Mouse (Mus musculus) heart, postnatal 0 days (tissue): ENCODE measurements around the gene Sh2d3c. TPM values are rescaled to one million over a fixed set of nuclear protein-coding genes. Genes with fewer than 3 reads are reported as not detected.

ENCODE experiments used
- ATAC-seq: fragments of 200-750 bp; cut with Nextera tagmentation; 2 replicates; pipeline ENCODE4 v1.8.0; 2017; ENCODE audit warnings: low read depth, moderate number of reproducible peaks, moderate library complexity; ENCODE audit not compliant: insufficient read depth
- DNase-seq: peaks from one replicate; pipeline ENCODE4 v3.0.0-alpha.2; 2016; ENCODE audit warnings: low spot score
- H3K27ac ChIP-seq: fragments of 300-500 bp; sonication (generic); 2 replicates; pipeline ENCODE4 v1.5.1; 2014; ENCODE audit warnings: low read depth, mild to moderate bottlenecking
- H3K27me3 ChIP-seq: fragments of 300-500 bp; sonication (generic); 2 replicates; pipeline ENCODE4 v1.6.1; 2014; ENCODE audit warnings: low read length, mixed read lengths; ENCODE audit not compliant: control insufficient read depth, insufficient read depth
- H3K36me3 ChIP-seq: fragments of 300-500 bp; sonication (generic); replicated peaks from 2 replicates; pipeline ENCODE4 v1.6.1; 2014; ENCODE audit warnings: low read length, mixed read lengths; ENCODE audit not compliant: control insufficient read depth, insufficient read depth
- H3K4me1 ChIP-seq: fragments of 300-500 bp; sonication (generic); 2 replicates; pipeline ENCODE4 v1.6.1; 2014; ENCODE audit warnings: antibody characterized with exemption; ENCODE audit not compliant: control insufficient read depth, insufficient read depth
- H3K4me2 ChIP-seq: fragments of 300-500 bp; sonication (generic); 2 replicates; pipeline ENCODE4 v1.6.1; 2014; ENCODE audit warnings: low read depth, mild to moderate bottlenecking, low read length, moderate library complexity
- H3K4me3 ChIP-seq: fragments of 300-500 bp; sonication (generic); 2 replicates; pipeline ENCODE4 v1.5.1; 2014; ENCODE audit warnings: low read depth, low read length
- H3K9ac ChIP-seq: fragments of 300-500 bp; sonication (generic); replicated peaks from 2 replicates; pipeline ENCODE4 v1.6.1; 2014; ENCODE audit warnings: low read depth, low read length, mixed read lengths
- H3K9me3 ChIP-seq: fragments of 300-500 bp; sonication (generic); replicated peaks from 2 replicates; pipeline ENCODE4 v1.6.1; 2016; ENCODE audit warnings: low read length; ENCODE audit not compliant: control insufficient read depth
- CTCF ChIP-seq: IDR thresholded peaks from 2 replicates; pipeline ENCODE4 v1.5.1; 2016; ENCODE audit warnings: antibody characterized with exemption, control low read depth, low read depth
- EP300 ChIP-seq: IDR thresholded peaks from 2 replicates; pipeline ENCODE4 v1.6.1; 2016; ENCODE audit warnings: antibody characterized with exemption, low read depth
- WGBS: fragments of 180-500 bp; shearing (Covaris S2); extraction: QIAGEN DNeasy Blood & Tissue Kit; methylation state at CpG from one replicate; pipeline ENCODE4 v1.1.7; 2014; 5-methylcytosine and 5-hydroxymethylcytosine counted together
- polyA plus RNA-seq: library from polyadenylated mRNA; unstranded; fragments of >200 nt; fragmentation: Nextera tagmentation; extraction: Ambion mirVana; gene quantifications from 2 replicates; pipeline ENCODE4 v1.2.1, GENCODE M21; 2015
- total RNA-seq: library from RNA; depleted of rRNA; stranded (reverse); fragments of >200 nt; gene quantifications from 2 replicates; pipeline ENCODE4 v1.2.3, GENCODE M21; 2014; ENCODE audit warnings: low replicate concordance

The Sh2d3c gene
- total and polyA plus RNA-seq, 2 experiments from 2014 or later, result 17.0 to 24.2 TPM

DNA sequence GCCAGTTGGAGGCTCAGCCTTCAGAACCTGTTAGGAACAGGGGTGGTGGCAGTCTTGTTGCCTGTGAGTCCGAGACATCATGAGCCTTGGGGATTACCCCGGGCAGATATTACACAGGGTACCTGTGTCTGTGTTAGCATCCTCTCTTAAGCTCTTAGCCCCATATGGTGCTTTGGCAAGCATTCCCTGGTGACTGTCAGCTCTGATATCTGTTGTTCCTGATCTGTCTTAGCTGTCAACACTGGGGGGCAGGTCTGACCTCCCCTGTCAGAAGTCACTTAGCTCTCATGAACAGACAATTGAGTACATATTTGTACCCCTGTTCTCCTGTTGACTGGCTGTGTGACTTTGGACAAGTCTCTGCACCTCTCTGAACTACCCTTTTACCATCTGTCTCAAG, 38.1 kb downstream of the Sh2d3c start:
- no peak for TF ChIP-seq CTCF
- no peak for TF ChIP-seq EP300
- no peaks in the 10 kb centered on the region for H3K27me3 ChIP-seq
- DNase-seq (no peak), ATAC-seq (no peak)
- no peaks in the 10 kb centered on the region for H3K9me3 ChIP-seq
- 86% methylated on average over 2 of the region's 2 CpGs for WGBS
- H3K27ac ChIP-seq, result no peak overlapping the region
- no peak overlapping the region for H3K9ac ChIP-seq
- no peak overlapping the region for H3K4me3 ChIP-seq
- H3K4me1 ChIP-seq, result no peaks in the 10 kb centered on the region
- peaks cover 48% of the 10 kb centered on the region for H3K36me3 ChIP-seq
- no peak overlapping the region for H3K4me2 ChIP-seq

DNA sequence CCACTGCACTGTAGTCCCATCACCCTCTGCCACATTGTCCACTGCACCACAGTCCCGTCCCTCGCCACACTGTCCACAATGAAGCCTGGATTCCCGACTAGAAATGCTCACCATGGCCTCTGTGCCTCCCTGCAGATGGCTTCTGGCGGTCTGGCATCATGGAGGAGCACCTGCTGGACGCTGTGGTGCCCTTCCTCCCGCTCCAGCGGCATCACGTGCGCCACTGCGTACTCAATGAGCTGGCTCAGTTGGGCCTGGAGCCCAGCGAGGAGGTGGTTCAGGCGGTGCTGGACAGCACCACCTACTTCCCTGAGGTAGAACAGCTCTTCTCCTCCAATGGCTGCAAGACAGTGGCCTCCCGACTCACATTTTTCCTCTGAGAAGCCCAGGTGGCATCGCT, 40.5 kb downstream of the Sh2d3c start:
- peaks cover 37% of the 10 kb centered on the region for H3K36me3 ChIP-seq
- H3K4me1 ChIP-seq, result no peaks in the 10 kb centered on the region
- WGBS, result 89% methylated on average over 14 of the region's 14 CpGs
- no peaks in the 10 kb centered on the region for H3K27me3 ChIP-seq
- no peak overlapping the region for H3K27ac ChIP-seq
- H3K9ac ChIP-seq, result no peak overlapping the region
- ATAC-seq (no peak), DNase-seq (no peak)
- no peaks in the 10 kb centered on the region for H3K9me3 ChIP-seq
- TF ChIP-seq EP300 (no peak), CTCF (no peak)
- H3K4me2 ChIP-seq, result no peak overlapping the region
- no peak overlapping the region for H3K4me3 ChIP-seq

DNA sequence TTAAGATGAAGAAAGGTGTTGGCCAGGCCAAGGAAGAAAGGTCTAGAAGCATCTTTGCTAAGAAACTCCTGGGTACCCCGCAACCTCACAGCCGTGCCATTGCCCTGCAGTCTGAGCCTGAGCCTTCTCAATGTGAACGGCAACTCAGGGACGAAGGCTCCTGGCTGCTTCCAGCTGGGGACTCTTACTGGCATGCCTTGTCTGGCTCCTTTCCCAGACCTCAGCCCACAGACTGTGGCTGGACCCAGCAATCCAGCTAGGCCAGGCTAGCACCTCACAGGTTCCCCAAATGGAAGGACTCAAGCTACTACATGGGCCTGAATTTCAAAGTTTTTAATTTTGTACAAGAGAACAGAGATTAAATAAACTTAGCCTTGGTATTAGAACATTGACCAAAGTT, 41.0 kb downstream of the Sh2d3c start:
- no peaks in the 10 kb centered on the region for H3K9me3 ChIP-seq
- ATAC-seq (no peak), DNase-seq (no peak)
- no peaks in the 10 kb centered on the region for H3K4me1 ChIP-seq
- H3K36me3 ChIP-seq, result peaks cover 37% of the 10 kb centered on the region
- H3K9ac ChIP-seq, result no peak overlapping the region
- no peak overlapping the region for H3K4me3 ChIP-seq
- TF ChIP-seq CTCF (no peak), EP300 (no peak)
- no peaks in the 10 kb centered on the region for H3K27me3 ChIP-seq
- no peak overlapping the region for H3K4me2 ChIP-seq
- H3K27ac ChIP-seq, result no peak overlapping the region
- WGBS, result 62% methylated on average over 4 of the region's 4 CpGs

GRCm38 (mm10) chr2:32763353-32763752, 42.5 kb downstream of the Sh2d3c start:
- no peaks in the 10 kb centered on the region for H3K9me3 ChIP-seq
- WGBS, result 69% methylated on average over 3 of the region's 3 CpGs
- ATAC-seq, result no peak
- no peak overlapping the region for H3K27ac ChIP-seq
- H3K36me3 ChIP-seq, result peaks cover 37% of the 10 kb centered on the region
- no peaks in the 10 kb centered on the region for H3K27me3 ChIP-seq
- no peaks in the 10 kb centered on the region for H3K4me1 ChIP-seq
- H3K4me2 ChIP-seq, result no peak overlapping the region
- H3K9ac ChIP-seq, result no peak overlapping the region
- H3K4me3 ChIP-seq, result no peak overlapping the region
- no peak for TF ChIP-seq CTCF
- TF ChIP-seq EP300, result no peak
- DNase-seq, result no peak

- H3K4me1 ChIP-seq, result no peaks in the 10 kb centered on the region
- H3K27me3 ChIP-seq, result no peaks in the 10 kb centered on the region
- TF ChIP-seq EP300 (no peak), CTCF (no peak)
- DNase-seq (no peak), ATAC-seq (no peak)
- no peaks in the 10 kb centered on the region for H3K9me3 ChIP-seq
- 63% methylated on average over 12 of the region's 12 CpGs for WGBS
- no peak overlapping the region for H3K27ac ChIP-seq
- no peak overlapping the region for H3K4me3 ChIP-seq
- H3K9ac ChIP-seq, result no peak overlapping the region
- H3K36me3 ChIP-seq, result peaks cover 10% of the 10 kb centered on the region
- no peak overlapping the region for H3K4me2 ChIP-seq
Measured at GRCm38 (mm10) chr2:32767241-32767640, 46.4 kb downstream of the Sh2d3c start.

DNA sequence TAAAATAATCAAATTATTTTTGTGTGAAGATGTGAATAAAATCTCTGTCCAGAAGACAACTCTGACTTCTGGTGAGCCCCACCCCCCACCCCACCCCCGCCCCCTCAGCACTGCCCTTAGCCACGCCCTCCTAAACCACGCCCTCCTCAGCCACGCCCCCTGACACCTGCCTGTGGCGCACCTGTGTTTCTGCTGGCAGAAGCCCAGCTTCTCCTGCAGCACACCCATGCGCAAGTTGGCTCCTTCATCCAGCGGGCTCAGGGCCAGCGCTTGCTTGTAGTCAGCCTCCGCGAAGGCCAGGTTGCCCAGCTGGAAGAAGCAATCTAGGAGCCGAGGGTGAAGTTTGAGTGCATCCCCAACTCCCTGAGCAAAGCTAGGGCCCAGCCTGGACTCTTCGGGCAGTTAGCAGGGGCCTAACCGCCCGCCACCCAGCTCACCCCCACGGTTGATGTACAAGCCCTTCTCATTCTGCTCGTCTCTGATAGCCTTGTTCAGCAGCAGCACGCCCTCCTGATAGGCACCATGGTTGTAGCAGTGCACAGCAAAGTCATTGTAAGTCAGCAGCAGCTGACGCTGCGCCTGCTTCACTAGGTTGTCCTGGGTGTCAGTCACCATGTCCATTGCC, 47.9 kb downstream of the Sh2d3c start:
- Histone ChIP-seq H3K4me1 (no peaks in the 10 kb centered on the region), H3K9me3 (no peaks in the 10 kb centered on the region), H3K4me3 (no peak overlapping the region), H3K9ac (no peak overlapping the region), H3K27me3 (no peaks in the 10 kb centered on the region), H3K27ac (no peak overlapping the region), H3K4me2 (no peak overlapping the region), H3K36me3 (no peaks in the 10 kb centered on the region)
- no peak for DNase-seq
- WGBS, result 50% methylated on average over 19 of the region's 19 CpGs
- TF ChIP-seq CTCF, result no peak
- no peak for TF ChIP-seq EP300
- ATAC-seq, result no peak
